Mouse (Mus musculus): ENCODE measurements around the gene Kcnj15. TPM values are rescaled to one million over a fixed set of nuclear protein-coding genes. Genes with fewer than 3 reads are reported as not detected.

Gene Kcnj15
- polyA plus RNA-seq, 1 experiment from 2014 or later = 0.05 TPM

DNA sequence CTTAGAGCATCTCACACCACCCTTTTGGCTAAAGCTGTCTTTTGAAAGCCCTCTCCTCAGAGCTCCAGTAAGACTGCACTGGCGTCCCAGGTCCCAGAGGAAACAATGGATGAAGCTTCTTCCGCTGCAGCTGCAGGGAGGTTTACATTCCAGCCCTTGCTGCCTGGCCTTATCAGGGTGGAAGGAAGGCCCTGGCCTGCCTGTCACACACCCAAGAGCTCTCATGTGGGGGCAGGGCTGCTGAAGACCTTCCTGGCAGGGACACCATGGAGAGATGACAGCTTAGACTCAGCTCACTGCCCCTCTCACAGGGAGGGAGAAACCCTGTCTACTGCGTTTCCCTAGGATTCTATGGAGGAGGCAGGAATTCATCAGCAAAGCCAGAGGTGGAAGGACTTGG, 89.8 kb downstream of the Kcnj15 start:
- H3K27me3 ChIP-seq (ENCODE audit: control insufficient read depth, insufficient read depth, low read depth, low read length) = no peaks in the 10 kb centered on the region; the same call in 1 of the 2 replicates
- ATAC-seq = no peak
- H3K4me1 ChIP-seq (ENCODE audit: control insufficient read depth, insufficient read depth, low read length) = peaks cover 3% of the 10 kb centered on the region
- no peak overlapping the region for H3K4me2 ChIP-seq (ENCODE audit: low read length)
- no peak overlapping the region for H3K4me3 ChIP-seq (ENCODE audit: low read depth, low read length)
- H3K9ac ChIP-seq (ENCODE audit: low read depth, low read length) = peak overlapping the region; percentile 10; the same call in 1 of the 2 replicates
- no peak overlapping the region for H3K27ac ChIP-seq (ENCODE audit: low read length)
- H3K9me3 ChIP-seq (replicated peaks; ENCODE audit: control insufficient read depth, low read length, poor library complexity, severe bottlenecking) = no peaks in the 10 kb centered on the region
- no peaks in the 10 kb centered on the region for H3K36me3 ChIP-seq (ENCODE audit: control insufficient read depth, insufficient read depth, low read length)
- 11% methylated on average over 3 of the region's 3 CpGs for WGBS

DNA sequence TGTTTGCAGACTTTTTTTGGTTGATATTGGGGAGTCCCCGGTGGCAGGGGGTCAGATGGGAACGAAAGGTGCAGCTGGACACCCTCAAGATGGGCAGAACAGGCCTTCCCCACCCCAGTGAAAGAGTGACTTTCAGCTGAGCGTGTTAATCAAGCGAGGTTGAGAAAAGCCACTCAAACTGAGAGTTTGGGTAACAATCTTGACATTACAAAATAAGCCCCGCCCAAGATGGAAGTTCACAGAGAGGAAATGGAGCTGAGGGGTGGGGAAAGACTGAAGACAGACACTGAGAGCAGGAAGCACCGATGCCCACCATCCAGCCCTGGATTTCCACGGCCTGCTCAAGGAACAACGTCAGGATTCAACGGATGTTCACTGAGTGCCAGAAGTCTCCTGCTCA, 91.2 kb downstream of the Kcnj15 start:
- Histone ChIP-seq H3K4me1 (ENCODE audit: control insufficient read depth, insufficient read depth, low read length) (peaks cover 3% of the 10 kb centered on the region), H3K9me3 (replicated peaks; ENCODE audit: control insufficient read depth, low read length, poor library complexity, severe bottlenecking) (no peaks in the 10 kb centered on the region), H3K27me3 (ENCODE audit: control insufficient read depth, insufficient read depth, low read depth, low read length) (no peaks in the 10 kb centered on the region; the same call in 1 of the 2 replicates), H3K4me2 (ENCODE audit: low read length) (no peak overlapping the region), H3K9ac (ENCODE audit: low read depth, low read length) (no peak overlapping the region), H3K36me3 (ENCODE audit: control insufficient read depth, insufficient read depth, low read length) (no peaks in the 10 kb centered on the region), H3K4me3 (ENCODE audit: low read depth, low read length) (no peak overlapping the region), H3K27ac (ENCODE audit: low read length) (no peak overlapping the region)
- ATAC-seq = no peak
- WGBS = 89% methylated on average over 9 of the region's 9 CpGs

DNA sequence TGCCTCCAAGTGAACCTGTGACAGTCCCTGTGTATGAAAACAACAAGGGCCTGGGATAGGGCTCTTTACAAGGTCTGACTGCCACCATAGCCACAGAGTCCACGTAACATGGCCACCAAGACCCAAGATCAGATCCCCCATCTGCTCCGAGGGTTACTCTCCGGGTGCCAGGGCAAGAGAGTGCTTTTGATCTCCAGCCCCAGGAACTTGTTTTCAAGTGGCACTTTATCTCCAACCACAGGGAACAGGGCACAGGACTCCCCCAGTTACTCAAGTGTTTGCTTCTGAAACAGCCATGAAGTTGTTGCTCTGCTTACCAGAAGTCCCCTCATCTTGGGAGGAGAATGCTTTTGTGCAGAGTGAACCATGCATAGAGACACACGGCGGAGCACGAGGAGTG, 92.0 kb downstream of the Kcnj15 start:
- H3K4me3 ChIP-seq (ENCODE audit: low read depth, low read length) = no peak overlapping the region
- ATAC-seq = no peak
- no peaks in the 10 kb centered on the region; the same call in 1 of the 2 replicates for H3K27me3 ChIP-seq (ENCODE audit: control insufficient read depth, insufficient read depth, low read depth, low read length)
- no peak overlapping the region for H3K27ac ChIP-seq (ENCODE audit: low read length)
- no peaks in the 10 kb centered on the region for H3K36me3 ChIP-seq (ENCODE audit: control insufficient read depth, insufficient read depth, low read length)
- no peak overlapping the region for H3K9ac ChIP-seq (ENCODE audit: low read depth, low read length)
- peaks cover 3% of the 10 kb centered on the region for H3K4me1 ChIP-seq (ENCODE audit: control insufficient read depth, insufficient read depth, low read length)
- 91% methylated on average over 6 of the region's 6 CpGs for WGBS
- H3K9me3 ChIP-seq (replicated peaks; ENCODE audit: control insufficient read depth, low read length, poor library complexity, severe bottlenecking) = no peaks in the 10 kb centered on the region
- H3K4me2 ChIP-seq (ENCODE audit: low read length) = no peak overlapping the region

DNA sequence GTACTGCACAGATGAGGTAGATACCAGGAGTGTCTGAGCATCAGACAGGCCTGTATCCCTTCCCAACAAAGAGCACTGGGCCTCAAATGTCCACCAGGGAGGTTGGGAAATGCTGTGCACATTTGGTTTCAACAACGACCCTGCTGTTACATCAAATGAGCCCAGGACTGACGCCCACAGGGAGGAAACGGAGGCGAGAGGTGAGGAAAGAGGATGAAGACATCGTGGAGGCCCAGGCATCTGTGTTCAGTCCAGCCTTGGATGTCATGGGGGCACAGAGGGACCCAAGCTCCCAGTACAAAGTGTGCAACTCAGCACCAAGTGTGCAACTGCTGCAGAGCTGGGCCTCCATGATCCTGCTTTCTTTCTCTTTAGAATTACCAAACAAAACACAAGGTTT, 92.4 kb downstream of the Kcnj15 start:
- no peaks in the 10 kb centered on the region; the same call in 1 of the 2 replicates for H3K27me3 ChIP-seq (ENCODE audit: control insufficient read depth, insufficient read depth, low read depth, low read length)
- 86% methylated on average over 5 of the region's 5 CpGs for WGBS
- no peaks in the 10 kb centered on the region for H3K9me3 ChIP-seq (replicated peaks; ENCODE audit: control insufficient read depth, low read length, poor library complexity, severe bottlenecking)
- no peak for ATAC-seq
- H3K4me1 ChIP-seq (ENCODE audit: control insufficient read depth, insufficient read depth, low read length) = peaks cover 3% of the 10 kb centered on the region
- H3K4me2 ChIP-seq (ENCODE audit: low read length) = no peak overlapping the region
- no peak overlapping the region for H3K27ac ChIP-seq (ENCODE audit: low read length)
- no peaks in the 10 kb centered on the region for H3K36me3 ChIP-seq (ENCODE audit: control insufficient read depth, insufficient read depth, low read length)
- no peak overlapping the region for H3K9ac ChIP-seq (ENCODE audit: low read depth, low read length)
- no peak overlapping the region for H3K4me3 ChIP-seq (ENCODE audit: low read depth, low read length)
